Mouse (Mus musculus) CH12.LX (cell line): ENCODE data around the gene Kank1. TPM values are rescaled to one million over a fixed set of nuclear protein-coding genes. Genes with fewer than 3 reads are reported as not detected.

Experiments used
- DNase-seq: peaks from one replicate; pipeline ENCODE4 v3.0.0-alpha.2; 2013; ENCODE audit errors: extremely low read depth
- H3K27ac ChIP-seq: 2 replicates; pipeline ENCODE4 v1.5.1; 2012; ENCODE audit warnings: low read depth, mild to moderate bottlenecking, control low read depth, moderate library complexity; ENCODE audit not compliant: insufficient read depth
- H3K27me3 ChIP-seq: replicated peaks from 2 replicates; pipeline ENCODE3; 2012; ENCODE audit warnings: inconsistent platforms
- H3K36me3 ChIP-seq, 2 experiments: replicated peaks in 1 of 2; 2 replicates each; pipeline versions ENCODE3 to v1.6.1; 2012; ENCODE audit warnings: inconsistent platforms in 1 of 2, low read length in 1 of 2, mild to moderate bottlenecking in 1 of 2, mixed read lengths in 1 of 2, moderate library complexity in 1 of 2; ENCODE audit not compliant: control insufficient read depth in 1 of 2, insufficient read depth in 1 of 2
- H3K4me1 ChIP-seq, 2 experiments: 2 replicates each; pipeline ENCODE4 v1.6.1; 2012; ENCODE audit warnings: inconsistent platforms in 1 of 2, moderate library complexity in 1 of 2; ENCODE audit not compliant: insufficient read depth in 2 of 2, control insufficient read depth in 1 of 2
- H3K4me2 ChIP-seq: 2 replicates; pipeline ENCODE4 v1.6.1; 2012; ENCODE audit warnings: low read depth, mild to moderate bottlenecking, control low read depth; ENCODE audit not compliant: poor library complexity, insufficient read depth, severe bottlenecking
- H3K4me3 ChIP-seq, 3 experiments: fragments of 150-350 bp in 1 of 3; sonication (generic) in 1 of 3; replicated peaks in 1 of 3; 2 replicates each; pipeline versions ENCODE3 to v1.5.1; 2011 to 2012; ENCODE audit warnings: low read depth in 2 of 3, low read length in 2 of 3, mild to moderate bottlenecking in 2 of 3, moderate library complexity in 2 of 3, control low read depth in 1 of 3, improper control_type of control experiment in 1 of 3, inconsistent platforms in 1 of 3, mixed read lengths in 1 of 3; ENCODE audit not compliant: poor library complexity in 1 of 3
- H3K79me2 ChIP-seq: replicated peaks from 2 replicates; pipeline ENCODE4 v1.6.1; 2012; ENCODE audit warnings: mild to moderate bottlenecking, moderate library complexity; ENCODE audit not compliant: control insufficient read depth, poor library complexity, insufficient read depth, severe bottlenecking; ENCODE audit errors: extremely low read depth
- H3K9ac ChIP-seq: 2 replicates; pipeline ENCODE4 v1.6.1; 2012; ENCODE audit warnings: low read depth, mild to moderate bottlenecking, control low read depth, moderate library complexity; ENCODE audit not compliant: insufficient read depth
- H3K9me3 ChIP-seq: replicated peaks from 2 replicates; pipeline ENCODE3; 2012; ENCODE audit warnings: low read length, inconsistent platforms, mixed read lengths
- CHD1 ChIP-seq: IDR thresholded peaks from 2 replicates; pipeline ENCODE4 v1.6.1; 2012; ENCODE audit warnings: low read depth, low read length, improper control_type of control experiment, inconsistent platforms
- CHD2 ChIP-seq: IDR thresholded peaks from 2 replicates; pipeline ENCODE4 v1.6.1; 2011; ENCODE audit warnings: low read length, improper control_type of control experiment
- ELF1 ChIP-seq: IDR thresholded peaks from 2 replicates; pipeline ENCODE4 v1.6.1; 2014; ENCODE audit warnings: low read depth, mild to moderate bottlenecking, inconsistent platforms, low read length, improper control_type of control experiment
- GABPA ChIP-seq: IDR thresholded peaks from 2 replicates; pipeline ENCODE4 v1.6.1; 2012; ENCODE audit warnings: low read depth, low read length, improper control_type of control experiment, inconsistent platforms; ENCODE audit not compliant: insufficient replicate concordance
- HCFC1 ChIP-seq: IDR thresholded peaks from 2 replicates; pipeline ENCODE4 v1.6.1; 2012; ENCODE audit warnings: low read depth, mild to moderate bottlenecking, inconsistent platforms, low read length, improper control_type of control experiment
- JUN ChIP-seq: IDR thresholded peaks from 2 replicates; pipeline ENCODE4 v1.6.1; 2011; ENCODE audit warnings: low read depth, mild to moderate bottlenecking, low read length, improper control_type of control experiment, moderate library complexity; ENCODE audit not compliant: insufficient read depth
- JUND ChIP-seq: conservative IDR thresholded peaks from 2 replicates; pipeline ENCODE4 v1.6.1; 2011; ENCODE audit warnings: low read depth, low read length, improper control_type of control experiment
- MAFK ChIP-seq: IDR thresholded peaks from 2 replicates; pipeline ENCODE4 v1.6.1; 2011; ENCODE audit warnings: low read length, improper control_type of control experiment; ENCODE audit not compliant: insufficient replicate concordance
- MAX ChIP-seq: IDR thresholded peaks from 2 replicates; pipeline ENCODE4 v1.6.1; 2011; ENCODE audit warnings: low read length, improper control_type of control experiment
- MEF2A ChIP-seq: IDR thresholded peaks from 2 replicates; pipeline ENCODE4 v1.6.1; 2014; ENCODE audit warnings: low read depth, mild to moderate bottlenecking, inconsistent platforms, low read length, improper control_type of control experiment, borderline replicate concordance
- MXI1 ChIP-seq: IDR thresholded peaks from 2 replicates; pipeline ENCODE4 v1.6.1; 2011; ENCODE audit warnings: mild to moderate bottlenecking, low read depth, low read length, improper control_type of control experiment
- NRF1 ChIP-seq: IDR thresholded peaks from 2 replicates; pipeline ENCODE4 v1.6.1; 2014; ENCODE audit warnings: low read depth, mild to moderate bottlenecking, inconsistent platforms, low read length, improper control_type of control experiment, moderate library complexity
- POLR2A ChIP-seq: IDR thresholded peaks from 2 replicates; pipeline ENCODE4 v1.6.1; 2011; ENCODE audit warnings: low read depth, mild to moderate bottlenecking, improper control_type of control experiment, low read length
- POLR2AphosphoS2 ChIP-seq: IDR thresholded peaks from 2 replicates; pipeline ENCODE4 v1.6.1; 2011; ENCODE audit warnings: low read depth, low read length, improper control_type of control experiment
- SMC3 ChIP-seq: IDR thresholded peaks from 2 replicates; pipeline ENCODE4 v1.6.1; 2011; ENCODE audit warnings: low read depth, low read length, improper control_type of control experiment
- ZKSCAN1 ChIP-seq: IDR thresholded peaks from 2 replicates; pipeline ENCODE4 v1.6.1; 2012; ENCODE audit warnings: low read depth, inconsistent platforms, low read length, improper control_type of control experiment, borderline replicate concordance
- ZNF384 ChIP-seq: IDR thresholded peaks from 2 replicates; pipeline ENCODE4 v1.6.1; 2012; ENCODE audit warnings: low read depth, low read length, improper control_type of control experiment, inconsistent platforms
- dilution Hi-C: fragments of 300-500 bp; cut with MboI; formaldehyde crosslinking; loops from 2 replicates; pipeline ENCODE4 v1.14.3; 2020; ENCODE audit warnings: low sequenced_read_pairs; ENCODE audit not compliant: extremely low pct_unique_long_range_greater_than_20kb, extremely low pct_ligation_motif_present
- in situ Hi-C: fragments of 300-500 bp; cut with MboI; formaldehyde crosslinking; loops from 3 replicates; pipeline ENCODE4 v1.14.3; 2019; ENCODE audit warnings: low sequenced_read_pairs, low pct_ligation_motif_present, low pct_unique_long_range_greater_than_20kb, mixed read lengths
- polyA plus RNA-seq: library from polyadenylated mRNA; unstranded; fragments of >175 nt; gene quantifications from 2 replicates; pipeline ENCODE4 v1.2.1, GENCODE M21; 2012; ENCODE audit warnings: low read depth; ENCODE audit not compliant: insufficient read length
- total RNA-seq, 2 experiments: library from RNA; depleted of rRNA; stranded (reverse); fragments of 300-350 nt in 1 of 2; fragments of >200 nt in 1 of 2; gene quantifications; 2 replicates each; pipeline ENCODE4 v1.2.3; 2012 to 2014

Kank1 gene
- total and polyA plus RNA-seq, 3 experiments = 0.10 to 0.13 (median 0.12) TPM

DNA sequence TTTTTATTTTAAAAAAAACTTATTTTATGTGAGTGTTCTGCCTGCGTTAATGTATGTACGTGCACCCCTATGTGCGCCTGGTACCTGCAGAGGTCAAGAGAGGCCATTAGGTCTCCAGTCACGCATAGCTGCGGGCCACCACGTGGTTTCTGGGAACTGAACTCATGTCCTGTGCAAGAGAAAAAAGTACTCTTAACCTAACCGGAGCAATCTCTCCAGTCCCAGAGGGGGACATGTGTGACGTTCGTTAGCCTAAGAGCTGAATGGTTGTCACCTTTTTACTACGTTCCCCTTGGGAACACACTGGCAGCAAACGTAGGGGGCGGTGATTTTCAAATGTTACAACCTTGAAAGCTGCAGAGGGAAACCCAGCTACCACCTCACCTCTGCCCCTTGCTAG, 29.8 kb upstream of the Kank1 start:
- no peaks in the 10 kb centered on the region for H3K9me3 ChIP-seq
- H3K79me2 ChIP-seq = no peaks in the 10 kb centered on the region
- dilution Hi-C loops = no loop called here
- no peak overlapping the region for H3K4me3 ChIP-seq
- no peak overlapping the region for H3K27ac ChIP-seq
- no peaks in the 10 kb centered on the region for H3K27me3 ChIP-seq
- H3K9ac ChIP-seq = no peak overlapping the region
- H3K4me1 ChIP-seq = peaks cover 0 to 8% of the 10 kb centered on the region in 2 experiments; a peak in 3 of 4 replicates
- TF ChIP-seq ZKSCAN1 (no peak), JUN (no peak), HCFC1 (no peak), POLR2A (no peak), CHD2 (no peak), MXI1 (0 out of 2 replicates have a peak, but pooled peaks have one; percentile 25), MAX (0 out of 2 replicates have a peak, but pooled peaks have one; percentile 32), POLR2AphosphoS2 (no peak)
- DNase-seq = peak; percentile 33
- H3K4me2 ChIP-seq = no peak overlapping the region
- H3K36me3 ChIP-seq = peaks cover 3 to 15% of the 10 kb centered on the region in 2 experiments
- in situ Hi-C loops = loop anchor here (25.0 kb wide), 1 partner anchor 230 kb away; no protein-coding TSS in a partner anchor

DNA sequence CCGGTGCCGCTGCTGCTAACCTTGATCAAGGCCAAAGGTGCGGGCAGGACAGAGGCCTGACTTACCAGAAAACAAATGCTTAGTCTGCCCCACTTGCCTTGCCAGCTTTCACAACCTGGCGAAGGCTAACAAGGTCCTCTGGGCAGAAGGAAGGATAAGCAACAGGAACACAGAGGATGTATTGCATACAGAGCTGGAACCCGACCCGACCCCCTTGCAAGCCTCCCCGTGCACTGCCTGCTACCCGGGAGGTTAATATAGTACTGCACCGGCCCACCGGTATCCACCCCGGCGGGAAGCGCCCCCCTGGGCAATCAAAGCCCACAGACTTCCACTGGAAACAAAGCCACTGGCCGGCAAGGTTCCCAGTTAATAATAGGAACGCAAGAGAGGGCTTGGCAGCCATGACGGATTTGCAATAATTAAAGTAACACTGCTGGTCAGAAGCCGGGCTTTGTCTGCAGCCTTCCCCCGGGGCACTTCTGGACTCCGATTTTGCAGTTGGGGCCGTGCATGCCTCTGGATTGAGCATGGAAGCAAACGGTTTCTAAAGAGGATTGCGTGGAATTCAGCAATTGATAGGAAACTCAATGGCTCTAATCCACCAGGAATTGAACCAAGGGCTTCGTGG, 28.9 kb upstream of the Kank1 start:
- H3K4me2 ChIP-seq = no peak overlapping the region
- H3K79me2 ChIP-seq = no peaks in the 10 kb centered on the region
- H3K4me3 ChIP-seq = no peak overlapping the region
- H3K4me1 ChIP-seq = peaks cover 0 to 8% of the 10 kb centered on the region in 2 experiments; a peak in 3 of 4 replicates
- no peaks in the 10 kb centered on the region for H3K27me3 ChIP-seq
- dilution Hi-C loops = no loop called here
- no peak overlapping the region for H3K27ac ChIP-seq
- peaks cover 3 to 6% of the 10 kb centered on the region in 2 experiments for H3K36me3 ChIP-seq
- no peak for DNase-seq
- TF ChIP-seq SMC3 (no peak), ZKSCAN1 (no peak), MXI1 (no peak), GABPA (no peak), POLR2AphosphoS2 (no peak), ZNF384 (no peak), MEF2A (no peak), POLR2A (no peak), JUND (no peak), ELF1 (no peak), CHD1 (no peak), MAFK (no peak), NRF1 (no peak)
- no peak overlapping the region for H3K9ac ChIP-seq
- in situ Hi-C loops = loop anchor here (25.0 kb wide), 1 partner anchor 229 kb away; no protein-coding TSS in a partner anchor
- no peaks in the 10 kb centered on the region for H3K9me3 ChIP-seq
